Mouse (Mus musculus) right cerebral cortex, postnatal 10 days (tissue): ENCODE measurements at regions not wholly inside any gene's neighbourhood (a gene's known extent, or its start where the extent isn't known, plus 50 kb on each side); places are given as distances from the start of the nearest gene placed in this dataset.

Experiments
- DNase-seq, 2 experiments: peaks; one replicate each; pipeline ENCODE4 v3.0.0; 2021; ENCODE audit warnings: low spot score in 2 of 2

DNA sequence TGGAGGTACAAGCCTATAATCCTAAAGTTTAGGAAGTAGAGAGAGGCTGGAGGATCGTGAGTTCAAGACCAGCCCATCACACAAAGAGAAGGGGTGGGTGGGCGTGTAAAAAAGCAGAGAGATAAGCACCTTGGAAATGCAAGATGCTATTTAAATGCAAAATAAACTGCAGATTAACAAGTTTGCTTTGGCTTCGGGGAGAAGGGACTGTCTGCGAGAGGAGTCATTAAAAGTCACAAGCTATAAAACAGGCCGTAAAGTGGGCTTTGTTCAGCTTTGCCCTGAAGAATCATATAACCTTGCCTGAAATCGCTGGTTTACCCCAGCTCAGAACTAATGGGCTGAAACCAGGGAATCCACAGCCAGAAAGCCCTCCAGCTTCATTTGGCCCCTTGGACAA lies 173.3 kb upstream of the Jarid2 start:
- DNase-seq: no peak

GRCm38 (mm10) chr13:44558051-44558450 lies 171.2 kb upstream of the Jarid2 start:
- no peak for DNase-seq

DNA sequence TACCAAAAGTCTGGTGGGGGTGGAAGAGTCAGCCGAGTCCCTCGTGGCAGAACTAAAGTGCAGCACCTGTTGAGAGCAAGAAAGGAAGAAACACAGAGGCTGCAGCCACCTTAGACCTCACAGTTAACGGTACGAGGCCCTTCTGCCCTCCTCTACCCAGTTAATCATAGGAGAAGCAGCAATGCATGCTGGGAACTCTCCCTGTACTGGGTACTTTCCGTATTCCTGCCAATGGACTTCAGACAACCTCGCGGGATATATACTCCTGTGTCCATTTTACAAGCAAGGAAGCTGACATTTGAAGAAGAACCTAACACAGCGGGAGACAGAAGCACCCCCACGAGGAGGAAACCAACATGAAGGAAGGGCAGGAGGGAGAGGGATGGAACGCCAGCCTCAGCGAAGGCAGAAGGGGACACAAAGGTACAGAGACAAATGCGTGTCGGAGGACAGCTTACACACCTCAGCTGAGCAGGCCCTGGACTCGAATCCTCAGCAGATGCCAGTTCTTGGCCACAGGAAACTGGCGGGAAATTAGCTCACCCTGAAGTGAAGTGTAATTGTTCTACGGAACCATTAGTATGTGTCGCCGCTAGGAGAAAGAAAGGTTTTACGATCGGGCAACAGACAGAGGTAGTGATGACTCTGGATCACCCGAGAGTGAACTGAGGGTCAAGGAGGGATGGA lies 170.6 kb upstream of the Jarid2 start:
- DNase-seq: no peak

DNA sequence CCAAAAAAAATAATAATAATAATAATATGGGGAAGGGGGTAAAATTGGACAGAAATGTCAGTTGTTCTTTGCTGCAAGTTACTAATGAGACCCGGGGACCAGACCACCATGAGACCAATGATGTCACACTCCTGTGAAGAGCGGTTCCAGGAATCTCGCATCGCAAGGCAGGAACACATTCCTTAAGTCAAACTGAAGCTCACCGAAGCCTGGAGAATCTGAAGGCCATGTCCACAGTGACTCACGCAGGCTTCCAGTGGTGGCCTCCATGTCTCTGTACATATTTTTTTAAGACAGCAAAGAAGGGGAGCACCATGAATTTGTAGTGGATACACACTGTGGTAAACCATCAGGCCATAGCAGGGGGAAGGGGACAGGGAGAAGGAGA lies 170.1 kb upstream of the Jarid2 start:
- no peak for DNase-seq

- DNase-seq: no peak
Measured at GRCm38 (mm10) chr13:44559706-44560105, 169.6 kb upstream of the Jarid2 start.

DNA sequence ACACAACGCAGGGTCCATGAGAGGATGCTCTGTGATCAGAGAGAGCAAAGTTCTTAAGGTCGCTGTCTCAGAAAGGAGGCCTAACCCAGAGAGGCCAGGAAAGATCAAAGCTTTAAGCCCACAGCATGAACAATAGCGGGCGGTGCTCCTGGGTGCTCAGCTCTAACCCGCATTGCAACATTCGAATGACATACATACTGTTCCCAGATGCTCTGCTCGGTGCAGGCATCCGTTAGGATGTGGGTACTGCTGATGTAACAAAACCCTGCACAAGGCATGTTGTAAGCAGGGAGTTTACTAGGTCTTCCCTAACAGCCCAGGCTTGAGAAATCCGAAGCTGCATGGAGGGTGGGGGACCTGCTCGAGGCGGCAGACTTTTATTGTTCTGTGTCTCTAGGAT lies 164.6 kb upstream of the Jarid2 start:
- DNase-seq: no peak

DNA sequence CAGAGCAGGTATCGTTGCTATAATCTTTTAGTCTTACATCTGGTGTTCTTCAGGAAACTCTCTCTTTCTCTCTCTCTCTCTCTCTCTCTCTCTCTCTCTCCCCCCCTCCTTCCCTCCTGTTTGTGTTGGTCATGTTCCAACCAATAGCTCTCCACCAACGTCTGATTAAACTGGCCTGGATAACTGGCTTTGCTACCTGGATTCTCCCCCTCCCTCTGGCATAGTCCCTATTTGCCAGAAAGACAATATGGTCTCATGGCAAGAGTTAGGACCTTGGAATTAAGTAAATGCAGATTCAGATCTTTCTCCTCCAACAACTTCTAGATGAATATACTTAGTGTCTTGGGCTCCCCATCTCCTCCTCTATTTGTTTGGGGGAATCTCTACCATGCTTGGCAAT lies 161.6 kb upstream of the Jarid2 start:
- no peak for DNase-seq

DNA sequence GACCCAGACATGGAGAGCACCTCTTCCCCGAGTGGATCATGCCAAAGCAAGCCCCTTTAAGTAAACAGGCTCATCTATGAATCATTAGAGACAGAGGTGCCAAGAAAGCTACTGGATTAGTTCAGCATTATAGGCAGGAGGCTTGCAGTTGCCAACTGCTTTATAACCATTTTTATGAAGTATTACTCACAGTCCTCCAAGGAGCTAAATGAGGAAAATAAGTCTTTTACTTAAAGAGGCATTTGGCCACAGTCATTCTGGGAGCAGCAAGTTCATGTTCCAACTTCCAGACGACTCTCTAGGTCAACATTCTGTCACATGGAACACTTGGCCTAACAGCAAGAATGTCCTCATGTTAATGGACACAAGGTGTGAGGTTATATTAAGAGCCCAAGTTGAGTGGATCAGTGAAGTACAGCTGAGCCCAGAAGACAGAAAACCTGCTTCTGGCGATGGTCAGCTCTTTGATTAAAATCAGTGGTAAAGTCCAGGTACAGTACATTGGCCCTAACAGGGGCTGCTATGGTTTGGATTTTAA lies 160.0 kb upstream of the Jarid2 start:
- no peak for DNase-seq

GRCm38 (mm10) chr13:44573463-44573862 lies 155.8 kb upstream of the Jarid2 start:
- no peak for DNase-seq

DNA sequence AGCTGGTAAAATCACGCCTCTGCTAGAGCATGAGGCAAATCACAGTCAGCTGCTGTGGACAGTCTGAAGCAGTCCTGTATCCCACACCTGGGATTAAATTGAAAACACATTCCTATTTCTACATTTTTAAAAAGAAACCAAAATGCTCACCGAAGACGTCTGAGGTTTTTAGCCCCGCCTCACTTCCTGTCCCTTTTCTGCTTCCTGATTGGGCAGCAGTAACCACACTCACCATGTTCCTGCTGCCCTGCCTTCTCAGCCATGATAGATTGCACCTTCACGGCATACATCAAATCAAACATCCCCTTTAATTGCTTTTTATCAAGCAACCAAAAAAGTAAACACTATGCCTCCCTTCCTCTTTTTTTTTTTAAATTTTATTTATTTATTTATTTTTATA lies 150.1 kb upstream of the Jarid2 start:
- DNase-seq: no peak

- DNase-seq: no peak
Measured at GRCm38 (mm10) chr13:44580156-44580736, 149.0 kb upstream of the Jarid2 start.

GRCm38 (mm10) chr13:44580767-44581166 lies 148.5 kb upstream of the Jarid2 start:
- no peak for DNase-seq

DNA sequence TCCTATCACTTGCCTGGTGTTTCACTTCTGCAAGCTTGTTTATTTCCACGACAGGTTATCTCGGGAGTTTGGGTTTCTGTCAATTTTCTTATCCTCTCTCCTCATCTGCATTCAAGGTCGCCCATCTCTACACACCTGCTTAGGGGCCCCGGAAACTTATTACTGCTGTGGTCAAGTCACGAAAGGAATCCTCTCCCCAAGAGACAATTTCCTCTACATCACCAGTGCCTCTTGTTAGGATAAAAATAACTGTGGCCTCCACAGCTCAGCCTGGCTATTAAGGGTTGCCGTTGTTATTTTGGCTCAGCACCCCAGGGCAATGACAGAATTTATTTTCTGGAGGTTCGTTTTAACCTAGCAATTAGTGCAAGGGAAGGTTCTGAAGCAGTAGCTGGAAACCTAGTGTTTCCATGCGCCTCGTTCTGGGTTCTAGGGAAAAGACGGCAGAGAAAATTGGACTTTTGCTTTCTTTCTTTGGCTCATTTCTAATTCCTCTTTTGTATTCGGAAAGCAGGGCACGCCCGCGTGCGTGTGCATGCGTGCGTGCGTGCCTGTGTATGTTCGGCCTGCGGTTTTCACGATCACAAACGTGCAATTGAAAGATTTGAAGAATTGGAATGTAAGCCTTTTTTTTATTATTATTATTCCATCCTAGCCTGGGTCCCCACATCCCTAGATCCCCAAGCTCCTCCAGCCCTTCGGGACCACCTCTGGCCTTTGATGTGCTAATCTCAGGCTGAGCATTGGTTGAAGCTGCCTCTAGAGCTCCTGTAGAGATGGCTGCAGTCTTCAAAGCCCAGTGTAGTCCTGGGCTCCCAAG lies 147.1 kb upstream of the Jarid2 start:
- DNase-seq: peak in 1 of 2 experiments; percentile 22

GRCm38 (mm10) chr13:44582767-44583085 lies 146.5 kb upstream of the Jarid2 start:
- DNase-seq: no peak

DNA sequence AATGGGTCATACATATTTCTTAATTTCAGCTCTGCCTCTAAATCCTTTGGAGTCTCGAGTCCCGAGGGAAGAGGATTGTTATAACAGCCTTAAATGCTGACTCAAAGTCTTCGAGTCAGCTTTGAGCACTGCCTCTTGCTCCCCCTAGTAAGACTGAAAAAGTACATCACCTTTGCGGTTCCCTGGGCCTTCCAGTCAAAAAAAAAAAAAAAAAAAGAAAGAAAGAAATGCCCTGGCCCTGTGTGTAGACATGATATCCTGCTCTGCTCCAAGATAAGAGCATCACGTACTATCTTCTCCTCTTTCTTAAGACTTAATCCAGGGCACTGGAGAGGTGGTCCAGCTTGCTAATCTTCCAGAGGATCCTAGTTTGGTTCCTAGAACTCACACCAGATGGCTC lies 145.7 kb upstream of the Jarid2 start:
- DNase-seq: no peak

DNA sequence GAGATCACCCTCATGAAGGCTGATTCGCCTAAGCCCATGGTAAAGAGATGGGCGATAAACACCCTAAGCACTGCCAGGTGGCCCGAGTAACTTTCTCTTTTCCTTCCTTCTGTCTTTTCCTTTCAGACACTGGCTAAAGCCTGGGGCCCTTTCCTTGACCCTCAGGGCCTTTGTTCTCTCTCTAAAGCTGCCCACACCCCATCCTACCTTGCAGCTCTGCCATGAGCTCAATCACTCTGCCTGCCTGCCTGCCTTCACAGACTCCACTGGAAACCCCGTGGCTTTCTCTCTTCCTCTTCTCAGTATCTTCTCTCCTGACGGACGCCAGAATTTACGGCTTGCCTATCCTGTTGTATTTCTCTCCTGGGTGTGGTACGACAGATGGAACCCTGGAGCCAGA lies 145.1 kb upstream of the Jarid2 start:
- DNase-seq: no peak

DNA sequence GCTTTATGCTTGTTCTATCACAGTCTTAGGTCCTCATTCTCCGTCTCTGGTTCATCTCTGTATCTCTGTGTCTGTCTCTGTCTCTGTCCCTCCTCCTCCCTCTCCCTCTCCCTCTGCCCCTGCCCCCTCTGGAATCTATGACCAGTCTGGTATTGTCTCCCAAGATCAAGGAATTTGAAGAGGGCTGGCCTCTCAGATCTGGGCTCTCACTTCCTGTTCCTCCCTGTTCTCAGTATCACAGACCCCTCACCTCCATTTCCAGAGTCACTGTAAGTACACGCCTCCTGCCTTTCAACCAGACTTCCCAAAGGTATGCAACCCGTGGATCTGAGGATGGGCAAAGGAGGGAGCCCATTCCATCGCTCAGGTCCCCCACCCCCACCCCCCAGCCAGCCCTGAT lies 144.7 kb upstream of the Jarid2 start:
- no peak for DNase-seq

- DNase-seq: no peak
Measured at GRCm38 (mm10) chr13:44587846-44588245, 141.4 kb upstream of the Jarid2 start.

GRCm38 (mm10) chr13:44594645-44595044 lies 134.6 kb upstream of the Jarid2 start:
- no peak for DNase-seq

- DNase-seq: no peak
Measured at GRCm38 (mm10) chr13:44597666-44598065, 131.6 kb upstream of the Jarid2 start.

GRCm38 (mm10) chr13:44601024-44601423 lies 128.2 kb upstream of the Jarid2 start:
- no peak for DNase-seq

GRCm38 (mm10) chr13:44602658-44603057 lies 126.6 kb upstream of the Jarid2 start:
- DNase-seq: no peak
